Mouse (Mus musculus) c-Kit-positive CD71-positive TER-119-positive erythroid progenitor cells, embryonic 14.5 days (primary cell): ENCODE data around the gene Hs2st1.

Experiments used
- DNase-seq: peaks from one replicate; pipeline ENCODE4 v3.0.0-alpha.2; 2013; ENCODE audit warnings: low spot score

Hs2st1 gene

DNA sequence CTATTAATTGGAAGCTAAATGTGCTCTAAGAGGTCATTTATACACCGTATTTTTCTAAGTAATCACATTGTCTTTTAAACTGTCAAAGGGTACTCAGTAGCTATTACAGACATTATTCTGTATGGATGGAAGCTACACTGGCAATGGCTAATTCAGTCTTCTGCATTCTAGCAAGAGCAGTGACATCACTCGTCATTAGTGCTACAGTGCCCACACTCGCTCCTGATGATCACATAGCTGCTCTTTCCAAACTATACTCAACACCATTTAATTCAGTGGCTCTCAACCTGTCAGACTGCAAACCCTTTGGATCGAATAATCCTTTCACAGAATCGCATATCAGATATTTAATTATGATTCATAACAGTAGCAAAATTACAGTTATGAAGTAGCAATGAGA, 19.3 kb downstream of the Hs2st1 start:
- DNase-seq, result no peak

GRCm38 (mm10) chr3:144550036-144550435, 19.9 kb downstream of the Hs2st1 start:
- no peak for DNase-seq

GRCm38 (mm10) chr3:144548186-144548845, 21.7 kb downstream of the Hs2st1 start:
- DNase-seq, result no peak

GRCm38 (mm10) chr3:144546490-144546889, 23.5 kb downstream of the Hs2st1 start:
- DNase-seq, result no peak

DNA sequence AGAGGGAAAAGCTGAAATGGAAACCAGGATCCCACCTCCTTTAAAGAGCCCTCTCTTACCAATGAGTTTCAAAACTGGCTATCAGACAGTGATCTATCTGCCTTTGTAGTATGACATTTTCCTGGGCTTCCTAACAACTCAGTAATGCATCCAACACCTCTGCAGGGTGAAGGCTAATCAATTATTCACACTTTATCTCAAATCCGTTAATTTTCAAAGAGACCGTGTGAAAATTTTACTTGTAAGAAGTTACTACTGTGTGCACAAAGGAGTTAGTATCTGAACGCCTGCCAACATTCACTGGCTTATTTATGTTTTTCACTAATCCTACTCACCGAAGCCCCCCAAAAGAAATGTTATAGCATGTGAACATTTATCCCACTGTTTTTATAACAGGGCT, 24.1 kb downstream of the Hs2st1 start:
- no peak for DNase-seq

GRCm38 (mm10) chr3:144545152-144545551, 24.8 kb downstream of the Hs2st1 start:
- DNase-seq, result no peak

GRCm38 (mm10) chr3:144541906-144542438, 28.0 kb downstream of the Hs2st1 start:
- no peak for DNase-seq

DNA sequence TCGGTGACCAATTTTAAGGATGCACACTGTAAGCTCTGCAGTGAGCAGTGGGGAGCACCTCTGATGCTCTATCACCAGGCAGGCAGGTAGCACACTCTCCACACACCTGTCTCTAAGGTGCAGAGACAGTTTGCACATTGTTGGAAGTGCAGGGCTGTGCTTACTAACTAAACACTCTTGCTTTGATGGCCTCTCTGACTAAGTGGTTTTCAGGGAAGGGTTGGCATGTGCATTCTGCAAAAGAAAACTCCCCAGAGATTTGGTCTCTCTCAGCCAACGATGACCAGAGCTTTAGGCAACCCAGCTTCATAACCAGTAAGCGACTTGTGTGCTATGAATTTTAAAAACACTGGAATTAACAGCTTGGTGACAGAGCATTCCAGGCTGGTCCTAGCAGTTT, 29.2 kb downstream of the Hs2st1 start:
- no peak for DNase-seq

GRCm38 (mm10) chr3:144539051-144539450, 30.9 kb downstream of the Hs2st1 start:
- no peak for DNase-seq

DNA sequence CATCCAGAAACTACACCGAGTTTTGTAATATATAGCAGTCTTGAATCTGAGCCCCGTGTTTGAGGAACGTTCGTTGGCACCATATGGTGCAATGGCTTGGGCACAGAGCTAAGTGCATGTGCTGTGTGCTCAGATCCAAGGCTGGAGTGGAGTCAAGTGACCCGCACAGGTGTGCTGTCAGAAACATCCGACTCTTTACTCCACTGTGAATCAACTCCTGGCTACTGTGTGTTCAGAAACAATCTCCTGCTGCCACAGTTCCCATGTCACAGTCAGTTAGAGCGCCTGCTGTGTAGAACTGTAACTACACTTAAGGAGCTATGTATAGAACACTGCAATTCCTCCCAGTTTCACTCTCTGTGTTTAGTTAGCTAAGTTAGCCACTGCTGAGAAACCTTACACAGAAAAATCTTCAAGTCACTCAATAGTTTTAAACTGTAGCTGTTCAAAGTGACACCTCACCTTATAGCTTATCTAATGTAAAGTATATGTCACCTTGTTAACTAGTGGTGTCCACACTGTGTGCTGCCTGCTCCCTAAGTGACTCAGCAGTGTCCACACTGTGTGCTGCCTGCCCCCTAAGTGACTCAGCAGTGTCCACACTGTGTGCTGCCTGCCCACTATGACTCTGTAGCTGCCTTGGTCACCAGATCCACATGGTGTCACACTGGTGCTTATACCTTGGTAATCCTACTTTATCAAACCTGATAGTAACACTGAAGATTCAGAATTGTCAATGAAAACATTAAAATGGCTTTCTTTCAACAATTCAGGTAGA, 32.7 kb downstream of the Hs2st1 start:
- no peak for DNase-seq

DNA sequence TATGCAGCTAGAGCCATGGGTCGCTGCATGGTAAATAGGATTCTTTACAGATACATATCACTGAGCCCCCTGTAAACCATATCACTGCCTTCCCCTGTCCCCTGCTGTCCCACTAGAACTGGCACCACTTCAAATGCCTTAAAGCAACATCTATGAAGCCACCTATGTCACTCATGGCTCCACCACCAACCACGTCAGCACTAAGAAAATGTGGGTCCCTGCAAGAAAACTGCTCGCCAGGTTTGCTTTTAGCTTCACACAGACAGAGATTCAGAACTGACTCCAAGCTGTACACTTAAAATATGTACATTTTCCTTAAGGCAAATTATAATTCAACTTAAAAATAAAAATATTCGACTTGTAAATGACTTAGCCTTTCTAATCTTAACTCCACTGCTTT, 34.9 kb downstream of the Hs2st1 start:
- no peak for DNase-seq

DNA sequence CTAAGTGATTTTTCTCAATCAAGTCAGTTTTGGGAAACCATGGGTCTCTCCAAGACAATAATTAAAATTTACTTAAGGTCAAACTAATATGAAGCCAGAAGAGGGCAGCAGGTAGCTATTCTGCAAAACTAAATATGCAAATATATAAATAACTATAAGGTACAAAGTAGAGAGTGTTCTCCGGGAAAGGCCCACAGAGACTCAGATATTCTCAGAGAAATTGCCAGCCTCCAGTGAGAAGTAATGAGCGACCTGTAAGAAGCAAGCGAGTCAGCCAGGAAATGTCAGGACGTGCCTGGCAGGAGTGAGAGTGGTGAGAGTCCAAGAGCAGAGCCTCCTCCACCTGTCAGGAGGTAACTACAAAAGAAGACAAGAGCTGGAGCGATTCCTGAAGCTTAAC, 39.0 kb downstream of the Hs2st1 start:
- no peak for DNase-seq

DNA sequence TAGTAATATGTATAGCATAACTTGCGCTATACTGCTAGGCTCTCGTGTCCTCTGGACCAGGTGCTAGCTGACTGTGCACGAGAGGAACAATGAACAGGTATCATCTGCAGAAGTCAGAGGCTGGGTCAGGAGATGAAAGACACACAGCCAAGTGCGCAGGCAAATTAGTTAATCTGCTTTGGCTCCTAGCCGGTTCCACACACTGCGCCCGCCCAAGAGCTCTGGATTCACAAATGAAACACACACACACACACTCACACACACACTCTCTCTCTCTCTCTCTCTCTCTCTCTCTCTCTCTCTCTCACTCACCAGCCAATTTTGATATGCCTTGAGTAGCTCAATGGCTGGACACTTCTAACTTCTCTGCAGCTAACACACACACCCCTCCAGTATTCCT, 42.1 kb downstream of the Hs2st1 start:
- no peak for DNase-seq

- DNase-seq, result no peak
Observed at GRCm38 (mm10) chr3:144519581-144520272, 50.3 kb downstream of the Hs2st1 start.

- no peak for DNase-seq
Observed at GRCm38 (mm10) chr3:144518917-144519316, 51.1 kb downstream of the Hs2st1 start.

GRCm38 (mm10) chr3:144515286-144515685, 54.7 kb downstream of the Hs2st1 start:
- DNase-seq, result no peak

DNA sequence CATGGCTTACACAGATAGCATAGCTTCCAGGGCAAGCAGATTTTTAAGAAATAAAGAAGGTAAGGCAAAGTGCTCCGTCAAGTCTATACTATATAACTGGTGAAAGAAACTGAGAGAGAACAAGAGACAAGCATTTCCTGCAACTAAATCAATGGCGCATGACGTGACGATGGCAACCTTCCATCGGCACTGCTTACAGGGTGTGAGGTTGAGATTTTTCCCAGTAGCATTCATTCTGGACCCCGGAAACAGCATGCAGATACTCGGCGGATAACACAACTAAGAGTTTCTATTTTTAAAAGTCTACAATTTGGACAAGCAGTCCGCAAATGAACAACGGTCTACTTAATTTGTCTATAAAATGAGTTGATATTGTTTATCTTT, 55.9 kb downstream of the Hs2st1 start:
- no peak for DNase-seq

- DNase-seq, result no peak
Observed at GRCm38 (mm10) chr3:144513169-144514121, 56.5 kb downstream of the Hs2st1 start.

GRCm38 (mm10) chr3:144510724-144511123, 59.3 kb downstream of the Hs2st1 start:
- no peak for DNase-seq

DNA sequence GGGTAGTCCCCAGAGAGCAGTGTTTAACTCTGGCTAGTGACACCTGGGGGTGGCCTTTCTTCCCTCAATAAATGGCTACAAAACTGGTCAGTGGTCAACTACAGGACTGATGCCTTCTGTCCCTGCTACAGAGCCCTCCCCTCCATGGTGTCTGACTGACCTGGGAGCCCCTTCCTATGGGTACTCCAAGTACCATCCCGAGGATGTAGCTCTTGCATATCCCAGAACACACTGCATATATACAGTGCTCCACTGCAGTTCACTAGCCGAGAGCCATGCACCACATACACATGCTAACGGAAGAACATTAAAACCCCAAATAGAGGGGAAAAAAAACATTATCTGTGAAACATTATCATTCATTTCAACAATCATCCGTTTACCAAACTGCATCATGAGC, 61.6 kb downstream of the Hs2st1 start:
- no peak for DNase-seq

GRCm38 (mm10) chr3:144507885-144508284, 62.1 kb downstream of the Hs2st1 start:
- no peak for DNase-seq

- DNase-seq, result no peak
Observed at GRCm38 (mm10) chr3:144506213-144506612, 63.8 kb downstream of the Hs2st1 start.
